ENCODE assay signal across 18 mouse cellular contexts in genomic region chr7:36678031-36678430, GRCm38 (mm10).
"Had no signal": no experiment of that assay in that cellular context is flagged by ENCODE, and none has a peak within 500 bp of the region (broad histone marks: within the 10 kb centered on the region; RNA-seq: fewer than 3 reads in every experiment).

No protein-coding gene starts in this region.

- DNase-seq: kidney, adult 8-10 months; kidney, postnatal 10 days; kidney, postnatal 36 days; layer of hippocampus, postnatal 36 days; liver, embryonic 13.5 days; lung, adult 2 months; lung, postnatal 14 days; lung, postnatal 4 days; right cerebral cortex, adult 18-20 months; right cerebral cortex, postnatal 14 days; right cerebral cortex, postnatal 4 days; spleen, adult 18-20 months; thymus, postnatal 25 days had no signal

- H3K36me3 ChIP-seq: kidney, embryonic 15.5 days; liver, embryonic 13.5 days; midbrain, embryonic 15.5 days; stomach, embryonic 15.5 days had no signal

- H3K27ac ChIP-seq: kidney, embryonic 15.5 days; left cerebral cortex, adult 2 months; liver, embryonic 13.5 days; midbrain, embryonic 15.5 days; stomach, embryonic 15.5 days had no signal

- H3K4me3 ChIP-seq: left cerebral cortex, adult 2 months; liver, embryonic 13.5 days; midbrain, embryonic 15.5 days; myocyte; stomach, embryonic 15.5 days had no signal

- ATAC-seq: midbrain, embryonic 15.5 days had no signal

- H3K4me2 ChIP-seq: liver, embryonic 13.5 days had no signal

- H3K4me1 ChIP-seq: liver, embryonic 13.5 days; stomach, embryonic 15.5 days had no signal

- H3K9ac ChIP-seq: kidney, embryonic 15.5 days; liver, embryonic 13.5 days; midbrain, embryonic 15.5 days; stomach, embryonic 15.5 days had no signal

- H3K9me3 ChIP-seq: kidney, embryonic 15.5 days; liver, embryonic 13.5 days; midbrain, embryonic 15.5 days; stomach, embryonic 15.5 days had no signal
